25 mouse cellular contexts compared by ENCODE assay signal in the genomic region with DNA sequence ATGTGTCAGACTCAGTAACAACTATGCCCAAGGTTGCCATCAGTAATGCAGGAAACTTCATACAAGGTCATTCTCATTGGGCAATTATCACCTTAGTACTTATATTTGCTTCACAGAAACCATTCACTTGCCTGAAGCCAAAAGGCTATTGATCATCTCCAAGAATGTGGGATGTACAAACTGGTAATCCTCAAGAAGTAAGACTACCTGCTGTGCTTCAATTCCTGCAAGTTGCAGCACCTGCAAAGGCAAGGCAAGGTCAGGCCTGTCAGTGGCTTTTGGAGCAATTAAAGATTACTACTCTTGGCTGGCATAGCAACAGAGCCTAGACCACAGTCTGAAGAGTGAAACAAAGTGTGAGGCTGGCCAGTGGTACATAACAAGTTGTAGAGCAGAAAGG.
"Had no signal": no experiment of that assay in that cellular context is flagged by ENCODE, and none has a peak within 500 bp of the region (broad histone marks: within the 10 kb centered on the region; RNA-seq: fewer than 3 reads in every experiment).

No protein-coding gene starts in this region.

- H3K27ac ChIP-seq: gastrocnemius, adult 2 months; heart, adult 2 months; heart, embryonic 13.5 days; heart, embryonic 15.5 days; hindbrain, embryonic 13.5 days; hindbrain, embryonic 15.5 days; hindbrain, postnatal 0 days; limb, embryonic 13.5 days; limb, embryonic 15.5 days; liver, embryonic 12.5 days; liver, embryonic 14.5 days had no signal

- H3K9me3 ChIP-seq: heart, embryonic 13.5 days; heart, embryonic 15.5 days; hindbrain, embryonic 13.5 days; hindbrain, embryonic 15.5 days; limb, embryonic 13.5 days; limb, embryonic 15.5 days; liver, embryonic 12.5 days had no signal

- DNase-seq: gastrocnemius, adult 2 months; gastrocnemius, postnatal 10 days; gastrocnemius, postnatal 25 days; heart, adult 11 months; heart, adult 2 months; heart, postnatal 14 days; heart, postnatal 36 days; kidney, adult 11 months; kidney, adult 2 months; kidney, postnatal 10 days; kidney, postnatal 25 days; layer of hippocampus, adult 9-11 months; layer of hippocampus, postnatal 36 days; left cerebral cortex, postnatal 4 days had no signal

- H3K27me3 ChIP-seq: heart, embryonic 13.5 days; heart, embryonic 15.5 days; hindbrain, embryonic 13.5 days; hindbrain, embryonic 15.5 days; limb, embryonic 13.5 days; limb, embryonic 15.5 days; liver, embryonic 12.5 days had no signal

- H3K4me2 ChIP-seq: heart, embryonic 11.5 days; heart, embryonic 13.5 days; heart, embryonic 15.5 days; hindbrain, embryonic 13.5 days; hindbrain, embryonic 15.5 days; limb, embryonic 13.5 days; limb, embryonic 15.5 days; liver, embryonic 12.5 days had no signal

- ATAC-seq: hindbrain, postnatal 0 days; intestine, embryonic 16.5 days; liver, embryonic 12.5 days had no signal

- H3K9ac ChIP-seq: heart, embryonic 13.5 days; heart, embryonic 15.5 days; hindbrain, embryonic 13.5 days; hindbrain, embryonic 15.5 days; limb, embryonic 13.5 days; limb, embryonic 15.5 days; liver, embryonic 12.5 days; liver, embryonic 14.5 days had no signal

- H3K4me3 ChIP-seq: gastrocnemius, adult 2 months; heart, adult 2 months; heart, embryonic 13.5 days; heart, embryonic 15.5 days; hindbrain, embryonic 13.5 days; hindbrain, embryonic 15.5 days; limb, embryonic 13.5 days; limb, embryonic 15.5 days; liver, embryonic 12.5 days had no signal

- H3K4me1 ChIP-seq: heart, embryonic 13.5 days; heart, embryonic 15.5 days; hindbrain, embryonic 13.5 days; hindbrain, embryonic 15.5 days; limb, embryonic 13.5 days; limb, embryonic 15.5 days; liver, embryonic 12.5 days had no signal

- H3K36me3 ChIP-seq: heart, embryonic 15.5 days; liver, embryonic 12.5 days had no signal
